Mouse (Mus musculus): ENCODE measurements around the gene A930017K11Rik. TPM values are rescaled to one million over a fixed set of nuclear protein-coding genes. Genes with fewer than 3 reads are reported as not detected.

Gene A930017K11Rik
- polyA plus RNA-seq, 1 experiment from 2014 or later = 0.05 TPM

- H3K27ac ChIP-seq = no peak overlapping the region
- no peak overlapping the region for H3K4me2 ChIP-seq
- WGBS = 81% methylated on average over 1 of the region's 1 CpGs
- 0 out of 2 replicates have a peak, but pooled peaks cover 8% of the 10 kb centered on the region for H3K4me1 ChIP-seq (replicated peaks)
- peaks cover 5% of the 10 kb centered on the region; the same call in 1 of the 2 replicates for H3K36me3 ChIP-seq
- no peak overlapping the region for H3K4me3 ChIP-seq
- ATAC-seq (replicated peaks; ENCODE audit: insufficient number of reproducible peaks, insufficient read depth, low FRiP score, low read depth) = no peak
- H3K9ac ChIP-seq = no peak overlapping the region
- H3K9me3 ChIP-seq (replicated peaks) = no peaks in the 10 kb centered on the region
- no peaks in the 10 kb centered on the region for H3K27me3 ChIP-seq
Measured at GRCm38 (mm10) chr17:25900193-25900592, 52.2 kb downstream of the A930017K11Rik start.

Other genes starting within 250 kb of the A930017K11Rik start
- gene Gng13, start 235.4 kb downstream of the A930017K11Rik start, polyA plus RNA-seq (2015; fragmentation: Nextera tagmentation; extraction: Ambion mirVana) = 1.0 and 2.0 TPM in 2 replicates
- 11.8 and 17.7 TPM in 2 replicates for gene Chtf18, start 225.1 kb downstream of the A930017K11Rik start, polyA plus RNA-seq (2015; fragmentation: Nextera tagmentation; extraction: Ambion mirVana)
- gene Rpusd1, start 224.9 kb downstream of the A930017K11Rik start, polyA plus RNA-seq (2015; fragmentation: Nextera tagmentation; extraction: Ambion mirVana) = 10.7 and 15.3 TPM in 2 replicates
- 0.13 TPM in 1 of 2 replicates, not detected in the other for gene Mslnl, start 216.5 kb downstream of the A930017K11Rik start, polyA plus RNA-seq (2015; fragmentation: Nextera tagmentation; extraction: Ambion mirVana)
- gene Msln, start 198.2 kb downstream of the A930017K11Rik start, polyA plus RNA-seq (2015; fragmentation: Nextera tagmentation; extraction: Ambion mirVana) = 38.7 and 42.7 TPM in 2 replicates
- gene Narfl, start 178.8 kb downstream of the A930017K11Rik start, polyA plus RNA-seq (2015; fragmentation: Nextera tagmentation; extraction: Ambion mirVana) = 31.5 and 32.4 TPM in 2 replicates
- gene Haghl, start 166.9 kb downstream of the A930017K11Rik start, polyA plus RNA-seq (2015; fragmentation: Nextera tagmentation; extraction: Ambion mirVana) = 44.7 and 57.1 TPM in 2 replicates
- gene Ccdc78, start 166.0 kb downstream of the A930017K11Rik start, polyA plus RNA-seq (2015; fragmentation: Nextera tagmentation; extraction: Ambion mirVana) = 0.13 and 0.23 TPM in 2 replicates
- 56.8 and 70.2 TPM in 2 replicates for gene Fam173a, start 159.7 kb downstream of the A930017K11Rik start, polyA plus RNA-seq (2015; fragmentation: Nextera tagmentation; extraction: Ambion mirVana)
- gene AC134908.4, start 156.9 kb downstream of the A930017K11Rik start, polyA plus RNA-seq (2015; fragmentation: Nextera tagmentation; extraction: Ambion mirVana) = 0.50 TPM in 1 of 2 replicates, not detected in the other
- gene Metrn, start 155.4 kb downstream of the A930017K11Rik start, polyA plus RNA-seq (2015; fragmentation: Nextera tagmentation; extraction: Ambion mirVana) = 21.2 and 29.2 TPM in 2 replicates
- gene Fbxl16, start 143.5 kb downstream of the A930017K11Rik start, polyA plus RNA-seq (2015; fragmentation: Nextera tagmentation; extraction: Ambion mirVana) = 0.78 and 1.2 TPM in 2 replicates
- gene Wdr24, start 128.9 kb downstream of the A930017K11Rik start, polyA plus RNA-seq (2015; fragmentation: Nextera tagmentation; extraction: Ambion mirVana) = 12.7 and 19.8 TPM in 2 replicates
- gene Jmjd8, start 123.7 kb downstream of the A930017K11Rik start, polyA plus RNA-seq (2015; fragmentation: Nextera tagmentation; extraction: Ambion mirVana) = 30.9 and 36.6 TPM in 2 replicates
- gene Stub1, start 119.2 kb downstream of the A930017K11Rik start, polyA plus RNA-seq (2015; fragmentation: Nextera tagmentation; extraction: Ambion mirVana) = 251 and 301 TPM in 2 replicates
- 1.4 and 1.7 TPM in 2 replicates for gene Rhbdl1, start 115.3 kb downstream of the A930017K11Rik start, polyA plus RNA-seq (2015; fragmentation: Nextera tagmentation; extraction: Ambion mirVana)
- 1.7 and 3.0 TPM in 2 replicates for gene Gm20683, start 110.8 kb downstream of the A930017K11Rik start, polyA plus RNA-seq (2015; fragmentation: Nextera tagmentation; extraction: Ambion mirVana)
- 24.2 and 26.1 TPM in 2 replicates for gene Rhot2, start 107.7 kb downstream of the A930017K11Rik start, polyA plus RNA-seq (2015; fragmentation: Nextera tagmentation; extraction: Ambion mirVana)
- gene Wdr90, start 91.1 kb downstream of the A930017K11Rik start, polyA plus RNA-seq (2015; fragmentation: Nextera tagmentation; extraction: Ambion mirVana) = 12.1 and 18.5 TPM in 2 replicates
- 176 and 203 TPM in 2 replicates for gene Mcrip2, start 83.8 kb downstream of the A930017K11Rik start, polyA plus RNA-seq (2015; fragmentation: Nextera tagmentation; extraction: Ambion mirVana)
- 29.3 and 35.1 TPM in 2 replicates for gene Mettl26, start 77.5 kb downstream of the A930017K11Rik start, polyA plus RNA-seq (2015; fragmentation: Nextera tagmentation; extraction: Ambion mirVana)
- gene Wfikkn1, start 71.7 kb downstream of the A930017K11Rik start, polyA plus RNA-seq (2015; fragmentation: Nextera tagmentation; extraction: Ambion mirVana) = 0.24 and 0.28 TPM in 2 replicates
- gene Rab40c, start 32.8 kb downstream of the A930017K11Rik start, polyA plus RNA-seq (2015; fragmentation: Nextera tagmentation; extraction: Ambion mirVana) = 12.1 and 18.0 TPM in 2 replicates
- gene Pigq, start 7.6 kb downstream of the A930017K11Rik start, polyA plus RNA-seq (2015; fragmentation: Nextera tagmentation; extraction: Ambion mirVana) = 52.9 and 63.0 TPM in 2 replicates
- 0.08 and 0.16 TPM in 2 replicates for gene Nhlrc4, start 7.6 kb downstream of the A930017K11Rik start, polyA plus RNA-seq (2015; fragmentation: Nextera tagmentation; extraction: Ambion mirVana)
- gene Capn15, start 33.2 kb upstream of the A930017K11Rik start, polyA plus RNA-seq (2015; fragmentation: Nextera tagmentation; extraction: Ambion mirVana) = 9.3 and 13.5 TPM in 2 replicates
- 10.2 and 12.8 TPM in 2 replicates for gene Rab11fip3, start 117.0 kb upstream of the A930017K11Rik start, polyA plus RNA-seq (2015; fragmentation: Nextera tagmentation; extraction: Ambion mirVana)
- gene Decr2, start 137.8 kb upstream of the A930017K11Rik start, polyA plus RNA-seq (2015; fragmentation: Nextera tagmentation; extraction: Ambion mirVana) = 36.0 and 36.9 TPM in 2 replicates
- 48.8 and 61.8 TPM in 2 replicates for gene Nme4, start 143.0 kb upstream of the A930017K11Rik start, polyA plus RNA-seq (2015; fragmentation: Nextera tagmentation; extraction: Ambion mirVana)
- 0.77 and 1.3 TPM in 2 replicates for gene Tmem8, start 160.7 kb upstream of the A930017K11Rik start, polyA plus RNA-seq (2015; fragmentation: Nextera tagmentation; extraction: Ambion mirVana)
- gene Mrpl28, start 170.9 kb upstream of the A930017K11Rik start, polyA plus RNA-seq (2015; fragmentation: Nextera tagmentation; extraction: Ambion mirVana) = 195 and 202 TPM in 2 replicates
- gene Axin1, start 186.1 kb upstream of the A930017K11Rik start, polyA plus RNA-seq (2015; fragmentation: Nextera tagmentation; extraction: Ambion mirVana) = 8.8 and 12.5 TPM in 2 replicates
- gene Pdia2, start 246.5 kb upstream of the A930017K11Rik start, polyA plus RNA-seq (2015; fragmentation: Nextera tagmentation; extraction: Ambion mirVana) = 0.25 and 0.76 TPM in 2 replicates

Measured in heart, embryonic 15.5 days (tissue).